Mouse (Mus musculus) limb, embryonic 10.5 days (tissue): ENCODE data around the gene Cetn3. TPM values are rescaled to one million over a fixed set of nuclear protein-coding genes. Genes with fewer than 3 reads are reported as not detected.

Experiments used
- DNase-seq: peaks from one replicate; pipeline ENCODE4 v3.0.0-alpha.2; 2017; ENCODE audit warnings: low spot score
- H3K27ac ChIP-seq: fragments of 300-500 bp; sonication (generic); 2 replicates; pipeline ENCODE4 v1.5.1; 2016; ENCODE audit warnings: mild to moderate bottlenecking
- H3K27me3 ChIP-seq: fragments of 300-500 bp; sonication (generic); 2 replicates; pipeline ENCODE4 v1.6.1; 2016; ENCODE audit warnings: low read depth, mild to moderate bottlenecking; ENCODE audit not compliant: poor library complexity, severe bottlenecking
- H3K36me3 ChIP-seq: fragments of 300-500 bp; sonication (generic); 2 replicates; pipeline ENCODE4 v1.6.1; 2016; ENCODE audit warnings: mild to moderate bottlenecking, moderate library complexity
- H3K4me1 ChIP-seq: fragments of 300-500 bp; sonication (generic); 2 replicates; pipeline ENCODE4 v1.6.1; 2016
- H3K4me3 ChIP-seq: fragments of 300-500 bp; sonication (generic); 2 replicates; pipeline ENCODE4 v1.5.1; 2016; ENCODE audit warnings: mild to moderate bottlenecking, moderate library complexity
- H3K9me3 ChIP-seq: fragments of 300-500 bp; sonication (generic); replicated peaks from 2 replicates; pipeline ENCODE4 v1.6.1; 2016; ENCODE audit warnings: mild to moderate bottlenecking
- WGBS: fragments of 180-500 bp; shearing (Covaris S2); methylation state at CpG from one replicate; pipeline ENCODE4 v1.1.7; 2016; 5-methylcytosine and 5-hydroxymethylcytosine counted together
- polyA plus RNA-seq: library from polyadenylated mRNA; unstranded; fragments of >200 nt; fragmentation: Nextera tagmentation; extraction: Ambion mirVana; gene quantifications from 2 replicates; pipeline ENCODE4 v1.2.1, GENCODE M21; 2016

Cetn3 gene
- polyA plus RNA-seq, 1 experiment from 2014 or later, result 192 TPM

- peak overlapping the region; percentile 82 for H3K4me3 ChIP-seq
- DNase-seq, result no peak
- no peaks in the 10 kb centered on the region for H3K9me3 ChIP-seq
- 50% methylated on average over 9 of the region's 9 CpGs for WGBS
- H3K27me3 ChIP-seq, result no peaks in the 10 kb centered on the region
- H3K36me3 ChIP-seq, result peaks cover 19% of the 10 kb centered on the region
- peaks cover 10% of the 10 kb centered on the region; the same call in 1 of the 2 replicates for H3K4me1 ChIP-seq
- H3K27ac ChIP-seq, result peak overlapping the region; percentile 99
Observed at GRCm38 (mm10) chr13:81782475-81782874, 402 bp upstream of the Cetn3 start.

GRCm38 (mm10) chr13:81783405-81784342, 797 bp downstream of the Cetn3 start:
- Histone ChIP-seq H3K4me3 (peak overlapping the region; percentile 82), H3K27me3 (no peaks in the 10 kb centered on the region), H3K36me3 (peaks cover 30% of the 10 kb centered on the region), H3K9me3 (no peaks in the 10 kb centered on the region), H3K27ac (peak overlapping the region; percentile 99), H3K4me1 (peaks cover 10% of the 10 kb centered on the region; the same call in 1 of the 2 replicates)
- WGBS, result 1% methylated on average over 62 of the region's 62 CpGs
- DNase-seq, result peak; percentile 97

DNA sequence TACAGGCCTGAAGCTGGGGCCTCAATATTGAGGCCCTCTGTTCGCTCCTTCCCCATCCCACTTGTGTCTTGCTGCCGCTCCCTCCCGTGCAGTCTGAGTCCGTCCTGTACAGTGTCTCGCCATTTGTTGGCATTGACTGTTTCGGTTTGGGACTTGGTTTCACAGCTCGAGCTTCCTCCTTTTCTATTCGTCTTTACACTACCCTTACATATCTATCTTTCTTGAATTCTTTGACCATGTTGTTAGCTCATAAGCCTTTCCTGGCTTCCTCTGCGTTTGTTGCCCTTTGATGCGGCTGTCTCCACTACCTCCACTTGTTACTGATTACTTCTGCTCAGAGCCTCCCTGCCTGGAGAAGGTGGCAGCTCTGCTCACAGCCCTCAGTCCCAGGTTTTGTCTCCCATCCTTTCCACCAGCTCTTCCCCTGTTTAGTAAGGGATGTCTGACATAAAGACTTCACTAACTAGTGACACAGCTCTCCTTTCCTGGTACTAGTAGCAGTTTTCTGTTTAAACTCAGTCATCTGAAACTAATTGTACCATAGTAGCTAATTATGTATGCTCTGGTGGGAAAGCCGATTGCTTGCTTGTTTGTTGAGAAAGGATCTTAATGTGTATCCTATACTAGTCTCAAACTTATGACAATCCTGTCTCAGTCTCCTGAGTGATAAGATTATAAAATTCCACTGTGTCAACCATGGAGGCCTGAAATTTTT, 3.0 kb downstream of the Cetn3 start:
- Histone ChIP-seq H3K4me1 (peaks cover 10% of the 10 kb centered on the region; the same call in 1 of the 2 replicates), H3K36me3 (peaks cover 46% of the 10 kb centered on the region), H3K9me3 (no peaks in the 10 kb centered on the region), H3K27me3 (no peaks in the 10 kb centered on the region), H3K27ac (no peak overlapping the region), H3K4me3 (no peak overlapping the region)
- DNase-seq, result no peak
- 85% methylated on average over 11 of the region's 11 CpGs for WGBS

- peaks cover 62% of the 10 kb centered on the region for H3K36me3 ChIP-seq
- no peak for DNase-seq
- WGBS, result 94% methylated on average over 8 of the region's 8 CpGs
Observed at GRCm38 (mm10) chr13:81790160-81790559, 7.3 kb downstream of the Cetn3 start.

GRCm38 (mm10) chr13:81791861-81792260, 9.0 kb downstream of the Cetn3 start:
- Histone ChIP-seq H3K9me3 (no peaks in the 10 kb centered on the region), H3K36me3 (peaks cover 55% of the 10 kb centered on the region), H3K27ac (no peak overlapping the region), H3K4me1 (no peaks in the 10 kb centered on the region), H3K27me3 (no peaks in the 10 kb centered on the region), H3K4me3 (no peak overlapping the region)
- 63% methylated on average over 8 of the region's 8 CpGs for WGBS
- DNase-seq, result no peak

More at GRCm38 (mm10) chr13:81790160-81790559, 7.3 kb downstream of the Cetn3 start:
- no peaks in the 10 kb centered on the region for H3K4me1 ChIP-seq
- H3K9me3 ChIP-seq, result no peaks in the 10 kb centered on the region
- H3K4me3 ChIP-seq, result no peak overlapping the region
- no peaks in the 10 kb centered on the region for H3K27me3 ChIP-seq
- no peak overlapping the region for H3K27ac ChIP-seq

- Histone ChIP-seq H3K4me1 (no peaks in the 10 kb centered on the region), H3K9me3 (no peaks in the 10 kb centered on the region), H3K27me3 (no peaks in the 10 kb centered on the region), H3K36me3 (peaks cover 35% of the 10 kb centered on the region), H3K27ac (no peak overlapping the region), H3K4me3 (no peak overlapping the region)
- DNase-seq, result no peak
- WGBS, result 62% methylated on average over 1 of the region's 1 CpGs
Observed at GRCm38 (mm10) chr13:81793850-81794249, 11.0 kb downstream of the Cetn3 start.

DNA sequence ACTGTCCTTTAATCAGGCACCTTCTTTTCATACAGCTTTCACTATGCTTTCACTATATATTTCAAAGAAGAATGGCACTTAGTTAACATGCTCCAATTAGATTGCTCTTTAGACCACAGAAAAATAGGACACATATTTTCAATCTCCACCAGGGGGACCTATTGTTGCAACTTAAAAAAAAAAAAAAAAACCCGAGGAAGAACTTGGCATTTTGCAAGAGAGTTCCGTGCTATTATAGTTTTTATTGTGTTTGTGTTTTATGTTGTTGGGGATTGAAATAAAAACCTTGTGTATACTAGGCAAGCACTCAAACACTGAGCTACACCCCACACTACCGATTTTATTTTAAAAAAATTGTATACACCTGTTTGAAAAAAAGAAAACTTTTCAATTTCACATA, 18.2 kb downstream of the Cetn3 start:
- DNase-seq, result no peak
- no peaks in the 10 kb centered on the region for H3K9me3 ChIP-seq
- no peaks in the 10 kb centered on the region for H3K27me3 ChIP-seq
- H3K4me1 ChIP-seq, result no peaks in the 10 kb centered on the region
- no peak overlapping the region for H3K27ac ChIP-seq
- no peak overlapping the region for H3K4me3 ChIP-seq
- H3K36me3 ChIP-seq, result 0 out of 2 replicates have a peak, but pooled peaks cover 4% of the 10 kb centered on the region
- 61% methylated on average over 3 of the region's 3 CpGs for WGBS

- Histone ChIP-seq H3K4me3 (no peak overlapping the region), H3K4me1 (no peaks in the 10 kb centered on the region), H3K27me3 (no peaks in the 10 kb centered on the region), H3K27ac (no peak overlapping the region), H3K9me3 (no peaks in the 10 kb centered on the region), H3K36me3 (0 out of 2 replicates have a peak, but pooled peaks cover 4% of the 10 kb centered on the region)
- WGBS, result 98% methylated on average over 4 of the region's 4 CpGs
- DNase-seq, result no peak
Observed at GRCm38 (mm10) chr13:81803713-81804112, 20.8 kb downstream of the Cetn3 start.

GRCm38 (mm10) chr13:81822750-81823149, 39.9 kb downstream of the Cetn3 start:
- H3K27me3 ChIP-seq, result no peaks in the 10 kb centered on the region
- no peaks in the 10 kb centered on the region for H3K36me3 ChIP-seq
- no peak for DNase-seq
- no peaks in the 10 kb centered on the region for H3K9me3 ChIP-seq
- no peak overlapping the region for H3K27ac ChIP-seq
- no peak overlapping the region for H3K4me3 ChIP-seq
- no peaks in the 10 kb centered on the region for H3K4me1 ChIP-seq

DNA sequence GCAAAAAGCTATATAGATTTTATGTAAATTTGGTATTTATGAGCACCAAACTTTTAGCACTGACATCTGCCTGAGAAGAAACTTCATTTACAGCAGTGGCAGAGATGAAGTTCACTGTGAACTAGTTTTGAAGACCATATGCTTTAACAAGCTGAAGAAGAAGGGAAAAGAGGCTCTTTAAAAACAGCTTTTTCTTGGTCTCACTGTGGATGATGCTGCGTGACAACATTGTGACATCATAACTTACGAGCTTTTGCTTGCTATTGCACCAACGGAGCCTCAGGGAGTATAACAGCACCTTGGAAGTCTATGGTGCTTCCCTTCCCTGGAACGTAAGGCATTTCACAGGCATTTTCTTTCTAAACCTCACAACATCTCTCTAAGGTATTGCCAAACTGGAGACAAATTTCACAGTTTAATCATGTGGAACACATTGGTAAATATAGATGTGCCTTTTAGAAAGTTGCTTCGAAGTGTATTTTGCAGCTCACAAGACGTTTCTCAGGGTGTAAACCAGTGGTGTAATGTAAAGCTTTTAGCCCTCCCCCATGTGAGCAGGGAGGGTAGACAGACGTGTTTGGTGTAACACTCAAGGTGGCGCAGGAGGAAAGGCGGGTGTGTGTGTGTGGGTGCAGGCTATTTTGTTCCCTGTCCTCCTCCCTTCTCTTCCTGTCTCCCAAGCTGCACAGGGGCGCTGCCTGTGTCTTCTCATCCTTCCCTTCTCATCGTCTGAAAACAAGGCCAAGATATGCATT, 41.9 kb downstream of the Cetn3 start:
- no peaks in the 10 kb centered on the region for H3K4me1 ChIP-seq
- H3K4me3 ChIP-seq, result no peak overlapping the region
- no peak for DNase-seq
- no peaks in the 10 kb centered on the region for H3K27me3 ChIP-seq
- no peaks in the 10 kb centered on the region for H3K36me3 ChIP-seq
- 74% methylated on average over 11 of the region's 11 CpGs for WGBS
- H3K9me3 ChIP-seq, result no peaks in the 10 kb centered on the region
- H3K27ac ChIP-seq, result no peak overlapping the region

GRCm38 (mm10) chr13:81828486-81828885, 45.6 kb downstream of the Cetn3 start:
- 89% methylated on average over 6 of the region's 6 CpGs for WGBS
- no peaks in the 10 kb centered on the region for H3K9me3 ChIP-seq
- H3K4me1 ChIP-seq, result no peaks in the 10 kb centered on the region
- H3K27ac ChIP-seq, result no peak overlapping the region
- no peaks in the 10 kb centered on the region for H3K36me3 ChIP-seq
- no peak overlapping the region for H3K4me3 ChIP-seq
- H3K27me3 ChIP-seq, result no peaks in the 10 kb centered on the region
- DNase-seq, result no peak

DNA sequence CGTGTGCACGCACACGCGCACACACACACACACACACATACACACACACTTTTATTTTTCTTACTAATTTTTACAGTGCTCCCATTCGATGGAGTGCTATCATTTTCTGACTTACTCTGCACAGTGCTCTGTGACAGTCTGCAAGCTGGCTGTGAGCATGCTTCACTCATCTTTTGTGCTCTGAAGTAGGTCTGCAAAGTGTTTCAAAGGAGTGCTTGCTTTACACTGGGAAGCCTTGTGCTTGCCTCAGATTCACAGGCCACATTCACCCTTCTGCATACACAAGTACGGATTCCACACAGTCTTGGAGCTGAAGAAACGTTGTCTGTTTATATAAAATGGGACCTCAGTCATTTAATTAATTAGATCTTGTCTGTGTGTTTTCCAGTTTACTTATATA, 49.0 kb downstream of the Cetn3 start:
- H3K27me3 ChIP-seq, result no peaks in the 10 kb centered on the region
- H3K4me3 ChIP-seq, result no peak overlapping the region
- no peaks in the 10 kb centered on the region for H3K36me3 ChIP-seq
- peaks cover 6% of the 10 kb centered on the region; the same call in 1 of the 2 replicates for H3K4me1 ChIP-seq
- H3K9me3 ChIP-seq, result no peaks in the 10 kb centered on the region
- no peak overlapping the region for H3K27ac ChIP-seq
- DNase-seq, result no peak
- 92% methylated on average over 7 of the region's 7 CpGs for WGBS
